Mouse (Mus musculus) adrenal gland, postnatal 36 days (tissue): ENCODE data around the gene Prickle4. TPM values are rescaled to one million over a fixed set of nuclear protein-coding genes. Genes with fewer than 3 reads are reported as not detected.
A peak's percentile ranks its signal among the peaks of the same experiment; 100 is the strongest.
"Not testable (repeated sequence)": the region's sequence is repeated elsewhere in the genome, so short reads cannot be mapped to it uniquely, and the experiment has no call there.

ENCODE experiments used
- DNase-seq, 2 experiments: peaks; one replicate each; pipeline ENCODE4 v3.0.0; 2021; ENCODE audit warnings: mixed read lengths in 1 of 2
- total RNA-seq, 2 experiments: library from RNA; stranded (reverse); gene quantifications; 2 replicates each; pipeline ENCODE4 v1.2.3; 2021

Gene Prickle4
- total RNA-seq, 2 experiments from 2014 or later: 3.0 to 3.1 TPM

- no peak for DNase-seq
Observed at GRCm38 (mm10) chr17:47669166-47669565, 25.4 kb downstream of the Prickle4 start.

GRCm38 (mm10) chr17:47664474-47664873, 30.1 kb downstream of the Prickle4 start:
- DNase-seq: no peak

- DNase-seq: no peak
Observed at GRCm38 (mm10) chr17:47663009-47663713, 31.4 kb downstream of the Prickle4 start.

- no peak for DNase-seq
Observed at GRCm38 (mm10) chr17:47658741-47659243, 35.7 kb downstream of the Prickle4 start.

GRCm38 (mm10) chr17:47657901-47658300, 36.6 kb downstream of the Prickle4 start:
- no peak for DNase-seq

GRCm38 (mm10) chr17:47655697-47656096, 38.8 kb downstream of the Prickle4 start:
- no peak for DNase-seq

GRCm38 (mm10) chr17:47654346-47654745, 40.2 kb downstream of the Prickle4 start:
- DNase-seq: not testable (repeated sequence)

GRCm38 (mm10) chr17:47651953-47652352, 42.6 kb downstream of the Prickle4 start:
- no peak for DNase-seq

GRCm38 (mm10) chr17:47648966-47649365, 45.6 kb downstream of the Prickle4 start:
- no peak for DNase-seq

- DNase-seq: peak; percentile 12 to 77
Observed at GRCm38 (mm10) chr17:47646683-47647082, 47.9 kb downstream of the Prickle4 start.

GRCm38 (mm10) chr17:47642992-47643391, 51.5 kb downstream of the Prickle4 start:
- no peak for DNase-seq

Other genes starting within 250 kb of the Prickle4 start
- gene Taf8, start 192.4 kb downstream of the Prickle4 start, total RNA-seq: 10 to 100 TPM; 18.5 to 21.2 TPM
- gene Ccnd3, start 189.7 kb downstream of the Prickle4 start, total RNA-seq: 100 to 1,000 TPM; 408 to 430 TPM
- 10 to 100 TPM; 18.7 to 24.8 TPM for gene Bysl, start 83.2 kb downstream of the Prickle4 start, total RNA-seq
- gene Med20, start 83.2 kb downstream of the Prickle4 start, total RNA-seq: 10 to 100 TPM; 39.5 to 40.0 TPM
- gene Gm20517, start 83.1 kb downstream of the Prickle4 start, total RNA-seq: 1 to 10 TPM; 3.4 to 3.7 TPM
- 1 to 10 TPM; 4.1 to 5.6 TPM for gene Usp49, start 64.0 kb downstream of the Prickle4 start, total RNA-seq
- gene Tomm6, start 6.3 kb downstream of the Prickle4 start, total RNA-seq: 100 to 1,000 TPM; 229 to 241 TPM
- 1 to 10 TPM; 2.8 to 5.4 TPM for gene Frs3, start 5.7 kb downstream of the Prickle4 start, total RNA-seq
- gene Gm21981, start 281 bp downstream of the Prickle4 start, total RNA-seq: under 1 TPM; 0.40 to 0.86 TPM
- not detected for gene Pgc, start 32.1 kb upstream of the Prickle4 start, total RNA-seq
- gene Tfeb, start 42.3 kb upstream of the Prickle4 start, total RNA-seq: 10 to 100 TPM; 18.6 to 18.9 TPM
- gene Mdfi, start 140.0 kb upstream of the Prickle4 start, total RNA-seq: 1 to 10 TPM; 1.4 to 2.4 TPM
- gene Foxp4, start 229.9 kb upstream of the Prickle4 start, total RNA-seq: 10 to 100 TPM; 23.0 to 23.6 TPM